14 mouse cellular contexts compared by ENCODE assay signal in the genomic region with DNA sequence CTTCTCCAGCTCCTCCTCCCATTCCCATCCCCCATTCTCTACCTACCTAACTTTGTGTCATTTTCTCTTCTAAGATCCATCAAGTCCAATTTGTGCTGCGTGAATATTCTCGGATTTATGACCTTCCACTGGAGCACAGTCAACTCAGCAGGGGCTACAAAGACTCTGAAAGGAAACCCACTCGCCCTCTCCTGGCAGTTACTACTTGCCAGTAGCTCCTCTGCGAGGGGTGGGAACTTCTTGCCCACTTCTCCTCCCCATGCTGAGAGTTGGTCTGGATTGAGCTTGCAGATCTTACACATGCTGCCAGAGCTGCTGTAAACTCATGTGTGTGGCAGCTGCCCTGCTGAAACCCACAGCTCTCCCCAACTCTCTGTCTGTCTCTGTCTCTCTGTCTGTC. TPM values are rescaled to one million over a fixed set of nuclear protein-coding genes. Genes with fewer than 3 reads are reported as not detected.
DNase-seq lines count a peak whose midpoint lies in the region; ATAC-seq and TF ChIP-seq lines count a peak whose summit lies in the region.
"Had no signal": no experiment of that assay in that cellular context is flagged by ENCODE, and none has a peak within 500 bp of the region (broad histone marks: within the 10 kb centered on the region; RNA-seq: fewer than 3 reads in every experiment).

No protein-coding gene starts in this region.

- WGBS in liver, embryonic 12.5 days (ENCODE audit: insufficient replicate concordance), result 37% methylated on average over 4 of the region's 4 CpGs
- 36% methylated on average over 4 of the region's 4 CpGs for WGBS in liver, embryonic 11.5 days
- WGBS in hindbrain, postnatal 0 days, result 17% methylated on average over 4 of the region's 4 CpGs
- 20% methylated on average over 4 of the region's 4 CpGs for WGBS in neural tube, embryonic 15.5 days
- 48% methylated on average over 4 of the region's 4 CpGs for WGBS in kidney, embryonic 16.5 days

- H3K36me3 ChIP-seq in liver, embryonic 12.5 days, result no peaks in the 10 kb centered on the region
- no peaks in the 10 kb centered on the region for H3K36me3 ChIP-seq in liver, embryonic 11.5 days (ENCODE audit: control insufficient read depth, insufficient read depth, low read length)
- no peaks in the 10 kb centered on the region for H3K36me3 ChIP-seq in hindbrain, postnatal 0 days (ENCODE audit: insufficient read depth, low read length)
- H3K36me3 ChIP-seq in neural tube, embryonic 15.5 days, result no peaks in the 10 kb centered on the region
- no peaks in the 10 kb centered on the region for H3K36me3 ChIP-seq in kidney, embryonic 16.5 days (ENCODE audit: insufficient read depth, low read length)
- H3K36me3 ChIP-seq: heart, embryonic 13.5 days; liver, embryonic 15.5 days had no signal

- no peak overlapping the region for H3K9ac ChIP-seq in liver, embryonic 12.5 days
- H3K9ac ChIP-seq in liver, embryonic 11.5 days (ENCODE audit: low read depth, low read length), result no peak overlapping the region
- H3K9ac ChIP-seq in hindbrain, postnatal 0 days (replicated peaks; ENCODE audit: low read length), result no peak overlapping the region
- H3K9ac ChIP-seq in neural tube, embryonic 15.5 days (replicated peaks), result no peak overlapping the region
- no peak overlapping the region for H3K9ac ChIP-seq in kidney, embryonic 16.5 days (replicated peaks; ENCODE audit: low read length)
- H3K9ac ChIP-seq: heart, embryonic 13.5 days; liver, embryonic 15.5 days had no signal

- H3K4me1 ChIP-seq in liver, embryonic 12.5 days, result peaks cover 24% of the 10 kb centered on the region
- no peaks in the 10 kb centered on the region for H3K4me1 ChIP-seq in liver, embryonic 11.5 days (replicated peaks; ENCODE audit: control insufficient read depth, insufficient read depth, low read length)
- no peaks in the 10 kb centered on the region; the same call in 1 of the 2 replicates for H3K4me1 ChIP-seq in hindbrain, postnatal 0 days (ENCODE audit: insufficient read depth, low read length)
- peaks cover 25% of the 10 kb centered on the region for H3K4me1 ChIP-seq in neural tube, embryonic 15.5 days
- H3K4me1 ChIP-seq in kidney, embryonic 16.5 days (ENCODE audit: insufficient read depth, low read length), result no peaks in the 10 kb centered on the region

- peak overlapping the region; percentile 60 for H3K4me2 ChIP-seq in liver, embryonic 12.5 days
- H3K4me2 ChIP-seq in liver, embryonic 11.5 days, result no peak overlapping the region
- no peak overlapping the region for H3K4me2 ChIP-seq in hindbrain, postnatal 0 days (ENCODE audit: low read depth, low read length)
- no peak overlapping the region for H3K4me2 ChIP-seq in neural tube, embryonic 15.5 days
- no peak overlapping the region for H3K4me2 ChIP-seq in kidney, embryonic 16.5 days (replicated peaks; ENCODE audit: low read depth, low read length)
- H3K4me2 ChIP-seq: heart, embryonic 13.5 days had no signal

- H3K4me3 ChIP-seq in liver, embryonic 12.5 days, result no peak overlapping the region
- no peak overlapping the region for H3K4me3 ChIP-seq in liver, embryonic 11.5 days (ENCODE audit: low read depth, low read length)
- H3K4me3 ChIP-seq in hindbrain, postnatal 0 days (ENCODE audit: low read length), result no peak overlapping the region
- H3K4me3 ChIP-seq in neural tube, embryonic 15.5 days (replicated peaks), result no peak overlapping the region
- H3K4me3 ChIP-seq in kidney, embryonic 16.5 days (ENCODE audit: low read length), result no peak overlapping the region
- H3K4me3 ChIP-seq: heart, embryonic 13.5 days; liver, embryonic 15.5 days had no signal

- no peak overlapping the region for H3K27ac ChIP-seq in liver, embryonic 12.5 days
- no peak overlapping the region for H3K27ac ChIP-seq in liver, embryonic 11.5 days (ENCODE audit: low read depth, low read length)
- H3K27ac ChIP-seq in hindbrain, postnatal 0 days, result no peak overlapping the region
- no peak overlapping the region for H3K27ac ChIP-seq in neural tube, embryonic 15.5 days (replicated peaks)
- H3K27ac ChIP-seq in kidney, embryonic 16.5 days (ENCODE audit: low read length), result no peak overlapping the region
- H3K27ac ChIP-seq: heart, embryonic 13.5 days; liver, embryonic 15.5 days had no signal

- no peak for ATAC-seq in liver, embryonic 12.5 days
- no peak for ATAC-seq in liver, embryonic 11.5 days (replicated peaks; ENCODE audit: low FRiP score)
- ATAC-seq in hindbrain, postnatal 0 days, result no peak
- ATAC-seq in neural tube, embryonic 15.5 days (ENCODE audit: low FRiP score), result 0 out of 2 replicates have a peak, but pooled peaks have one; percentile 5
- no peak for ATAC-seq in kidney, embryonic 16.5 days (ENCODE audit: low FRiP score, low TSS enrichment)

- peaks cover 23% of the 10 kb centered on the region for H3K27me3 ChIP-seq in liver, embryonic 12.5 days (replicated peaks)
- no peaks in the 10 kb centered on the region for H3K27me3 ChIP-seq in liver, embryonic 11.5 days (replicated peaks; ENCODE audit: control insufficient read depth, insufficient read depth, low read length)
- H3K27me3 ChIP-seq in hindbrain, postnatal 0 days (ENCODE audit: insufficient read depth, low read length), result no peaks in the 10 kb centered on the region
- no peaks in the 10 kb centered on the region for H3K27me3 ChIP-seq in neural tube, embryonic 15.5 days (replicated peaks)
- H3K27me3 ChIP-seq in kidney, embryonic 16.5 days (ENCODE audit: insufficient read depth, low read length), result 0 out of 2 replicates have a peak, but pooled peaks cover 3% of the 10 kb centered on the region
- H3K27me3 ChIP-seq: heart, embryonic 13.5 days had no signal

- DNase-seq in cerebellum, postnatal 14 days, result peak; percentile 24 to 31
- DNase-seq in cerebellum, adult 8-10 months, result no peak
- no peak for DNase-seq in liver, embryonic 11.5 days (ENCODE audit: low spot score)
- peak; percentile 61 for DNase-seq in hindbrain, postnatal 0 days (ENCODE audit: low spot score)
- no peak for DNase-seq in adrenal gland, postnatal 36 days
- DNase-seq: gastrocnemius, postnatal 36 days; kidney, adult 18-20 months; layer of hippocampus, postnatal 36 days; right cerebral cortex, postnatal 25 days had no signal

- TF ChIP-seq CTCF in hindbrain, postnatal 0 days (IDR thresholded peaks at IDR 0.05; ENCODE audit: low read depth), result no peak

- H3K9me3 ChIP-seq in liver, embryonic 12.5 days (replicated peaks), result no peaks in the 10 kb centered on the region
- H3K9me3 ChIP-seq in liver, embryonic 11.5 days (ENCODE audit: control insufficient read depth, low read length), result no peaks in the 10 kb centered on the region
- H3K9me3 ChIP-seq in hindbrain, postnatal 0 days (ENCODE audit: low read length), result no peaks in the 10 kb centered on the region
- H3K9me3 ChIP-seq in neural tube, embryonic 15.5 days (replicated peaks), result no peaks in the 10 kb centered on the region
- H3K9me3 ChIP-seq in kidney, embryonic 16.5 days (ENCODE audit: low read length), result no peaks in the 10 kb centered on the region
- H3K9me3 ChIP-seq: heart, embryonic 13.5 days; liver, embryonic 15.5 days had no signal

RNA-seq across cellular contexts. Expression of gene Rad23b, which starts 57.1 kb away (rescaled TPM):
- polyA plus RNA-seq in liver, embryonic 12.5 days (2016; fragmentation: Nextera tagmentation; extraction: Ambion mirVana), result 65.0 and 65.6 TPM in 2 replicates
- 61.9 and 67.9 TPM in 2 replicates for polyA plus RNA-seq in liver, embryonic 11.5 days (2014; fragmentation: Nextera tagmentation; extraction: Ambion mirVana)
- total RNA-seq in hindbrain, postnatal 0 days (2014; rRNA removed), result 282 and 307 TPM in 2 replicates
- polyA plus RNA-seq in hindbrain, postnatal 0 days (2015; fragmentation: Nextera tagmentation; extraction: Ambion mirVana), result 86.5 and 97.4 TPM in 2 replicates
- 96.1 and 99.2 TPM in 2 replicates for polyA plus RNA-seq in neural tube, embryonic 15.5 days (2015; fragmentation: Nextera tagmentation; extraction: Ambion mirVana)
- polyA plus RNA-seq in kidney, embryonic 16.5 days (2015; fragmentation: Nextera tagmentation; extraction: Ambion mirVana), result 69.5 and 75.0 TPM in 2 replicates
- 100 to 1,000 TPM; 133 to 135 TPM for total RNA-seq in adrenal gland, postnatal 36 days (2021)

Comparison
In these comparisons a context has a peak if more than half of its experiments do, and no peak if none do; other contexts are left out.
1. DNase-seq: peak in cerebellum, postnatal 14 days (2 of 2) and hindbrain, postnatal 0 days (single experiment); none in cerebellum, adult 8-10 months (single experiment), liver, embryonic 11.5 days (single experiment) and adrenal gland, postnatal 36 days (0 of 2).